Mouse (Mus musculus): ENCODE data around the gene St3gal3.

- TF ChIP-seq POLR2A (IDR thresholded peaks at IDR 0.05; ENCODE audit: extremely low read depth, insufficient read depth, low read length) (no peak), CTCF (IDR thresholded peaks at IDR 0.05; ENCODE audit: low read depth, low read length) (no peak)
These were observed 243.0 kb downstream of the St3gal3 start, which contains the start of gene Dph2 for GRCm38 (mm10) chr4:117891738-117892161.

Measured in liver, adult 2 months (tissue).